Mouse (Mus musculus) limb, embryonic 11.5 days (tissue): ENCODE measurements around the gene Cyp4f17. TPM values are rescaled to one million over a fixed set of nuclear protein-coding genes. Genes with fewer than 3 reads are reported as not detected.
"Not testable (repeated sequence)": the region's sequence is repeated elsewhere in the genome, so short reads cannot be mapped to it uniquely, and the experiment has no call there.

Experiments
- ATAC-seq: fragments of 200-750 bp; cut with Nextera tagmentation; 2 replicates; pipeline ENCODE4 v1.8.0; 2017; ENCODE audit warnings: low read depth; ENCODE audit not compliant: insufficient number of reproducible peaks, low FRiP score, low TSS enrichment
- DNase-seq: peaks from one replicate; pipeline ENCODE4 v3.0.0-alpha.2; 2015; ENCODE audit warnings: low spot score
- H3K27ac ChIP-seq: fragments of 300-500 bp; sonication (generic); replicated peaks from 2 replicates; pipeline ENCODE4 v1.5.1; 2014; ENCODE audit warnings: low read depth, mild to moderate bottlenecking, low read length
- H3K27me3 ChIP-seq: fragments of 300-500 bp; sonication (generic); 2 replicates; pipeline ENCODE4 v1.6.1; 2014; ENCODE audit warnings: mild to moderate bottlenecking, low read length, mixed read lengths; ENCODE audit not compliant: control insufficient read depth, insufficient read depth
- H3K36me3 ChIP-seq: fragments of 300-500 bp; sonication (generic); 2 replicates; pipeline ENCODE4 v1.6.1; 2014; ENCODE audit warnings: mild to moderate bottlenecking, low read length, moderate library complexity, mixed read lengths; ENCODE audit not compliant: control insufficient read depth, insufficient read depth
- H3K4me1 ChIP-seq: fragments of 300-500 bp; sonication (generic); 2 replicates; pipeline ENCODE4 v1.6.1; 2014; ENCODE audit warnings: low read length, mixed read lengths; ENCODE audit not compliant: control insufficient read depth, insufficient read depth
- H3K4me2 ChIP-seq: fragments of 300-500 bp; sonication (generic); 2 replicates; pipeline ENCODE4 v1.6.1; 2014; ENCODE audit warnings: low read depth, mild to moderate bottlenecking, moderate library complexity; ENCODE audit not compliant: severe bottlenecking
- H3K4me3 ChIP-seq: fragments of 300-500 bp; sonication (generic); 2 replicates; pipeline ENCODE4 v1.5.1; 2014; ENCODE audit warnings: low read depth, low read length
- H3K9ac ChIP-seq: fragments of 300-500 bp; sonication (generic); 2 replicates; pipeline ENCODE4 v1.6.1; 2014; ENCODE audit warnings: mild to moderate bottlenecking, low read length
- H3K9me3 ChIP-seq: fragments of 300-500 bp; sonication (generic); 2 replicates; pipeline ENCODE4 v1.6.1; 2016; ENCODE audit warnings: low read length; ENCODE audit not compliant: control insufficient read depth
- WGBS: fragments of 180-500 bp; shearing (Covaris S2); extraction: QIAGEN DNeasy Blood & Tissue Kit; methylation state at CpG from one replicate; pipeline ENCODE4 v1.1.7; 2014; 5-methylcytosine and 5-hydroxymethylcytosine counted together
- polyA plus RNA-seq: library from polyadenylated mRNA; unstranded; fragments of >200 nt; fragmentation: Nextera tagmentation; extraction: Ambion mirVana; gene quantifications from 2 replicates; pipeline ENCODE4 v1.2.1, GENCODE M21; 2014

Cyp4f17 gene
- polyA plus RNA-seq, 1 experiment from 2014 or later: 7.9 TPM

DNA sequence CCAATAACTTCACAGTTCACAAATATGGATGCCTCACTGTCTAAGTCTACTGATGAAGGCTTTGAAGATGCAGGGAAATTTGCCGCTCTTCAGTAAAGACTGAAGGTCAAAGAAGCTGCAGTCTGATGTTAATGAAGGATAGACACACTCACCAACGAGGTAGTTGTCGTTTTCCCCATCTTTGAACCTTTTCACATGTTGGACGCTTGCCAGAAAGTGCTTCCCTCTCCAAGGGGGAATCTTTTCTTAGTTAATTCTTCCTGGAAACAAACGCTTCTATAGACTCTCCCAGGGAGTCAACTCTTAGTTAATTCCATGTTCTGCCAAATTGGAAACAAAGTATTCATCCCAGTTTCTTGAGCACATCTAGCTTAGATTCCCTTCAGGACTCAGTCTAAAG lies 10.3 kb downstream of the Cyp4f17 start:
- Histone ChIP-seq H3K4me2 (no peak overlapping the region), H3K27ac (no peak overlapping the region), H3K9me3 (no peaks in the 10 kb centered on the region), H3K4me3 (no peak overlapping the region), H3K36me3 (no peaks in the 10 kb centered on the region), H3K27me3 (no peaks in the 10 kb centered on the region), H3K4me1 (no peaks in the 10 kb centered on the region), H3K9ac (no peak overlapping the region)
- ATAC-seq (no peak), DNase-seq (no peak)
- 88% methylated on average over 5 of the region's 5 CpGs for WGBS

GRCm38 (mm10) chr17:32521981-32522380 lies 16.1 kb downstream of the Cyp4f17 start:
- Histone ChIP-seq H3K27me3 (no peaks in the 10 kb centered on the region), H3K9ac (no peak overlapping the region), H3K36me3 (no peaks in the 10 kb centered on the region), H3K27ac (no peak overlapping the region), H3K4me3 (no peak overlapping the region), H3K4me1 (no peaks in the 10 kb centered on the region), H3K9me3 (no peaks in the 10 kb centered on the region), H3K4me2 (no peak overlapping the region)
- DNase-seq: no peak
- WGBS: 88% methylated on average over 5 of the region's 5 CpGs
- no peak for ATAC-seq

DNA sequence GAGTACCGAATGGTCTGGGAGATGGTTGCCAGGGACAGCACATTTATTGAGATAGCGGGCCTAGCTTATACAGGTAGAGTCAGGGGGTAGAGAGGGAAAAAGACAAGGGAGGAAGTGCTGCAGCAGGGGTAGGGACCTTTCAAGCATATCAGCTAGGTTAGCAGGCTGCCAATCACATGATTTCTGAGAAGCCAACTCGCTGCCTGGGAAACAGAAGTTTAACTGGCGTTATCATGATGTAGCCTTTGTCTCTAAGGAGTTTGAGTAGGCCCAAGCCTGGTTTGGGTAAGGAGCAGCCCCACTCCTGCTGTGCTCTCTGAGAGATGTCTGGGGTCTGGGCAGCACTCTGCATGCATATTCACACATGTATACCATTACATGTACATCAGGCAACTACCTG lies 16.5 kb downstream of the Cyp4f17 start:
- no peaks in the 10 kb centered on the region for H3K27me3 ChIP-seq
- H3K9ac ChIP-seq: no peak overlapping the region
- H3K36me3 ChIP-seq: no peaks in the 10 kb centered on the region
- DNase-seq (no peak), ATAC-seq (no peak)
- H3K27ac ChIP-seq: no peak overlapping the region
- no peak overlapping the region for H3K4me3 ChIP-seq
- no peak overlapping the region for H3K4me2 ChIP-seq
- no peaks in the 10 kb centered on the region for H3K9me3 ChIP-seq
- H3K4me1 ChIP-seq: no peaks in the 10 kb centered on the region
- WGBS: 97% methylated on average over 4 of the region's 4 CpGs

DNA sequence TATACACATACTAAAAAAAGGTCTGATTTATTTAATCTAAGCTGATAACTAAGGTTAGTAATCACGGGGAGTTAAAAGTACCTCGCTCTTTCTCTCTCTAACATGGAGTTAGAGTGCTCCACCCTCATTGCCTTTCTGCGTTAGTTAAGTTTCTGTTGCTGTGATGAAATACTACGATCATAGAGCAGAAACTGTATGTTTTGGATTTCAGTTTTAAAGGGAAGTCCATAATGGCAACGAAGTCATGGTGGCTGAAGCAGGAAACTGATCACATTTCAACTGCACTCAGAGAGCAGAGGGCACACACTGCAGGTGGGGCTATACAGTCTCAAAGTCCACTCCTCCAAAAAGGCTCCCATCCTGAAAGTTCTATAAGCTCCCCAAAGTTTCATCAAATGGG lies 17.0 kb downstream of the Cyp4f17 start:
- Histone ChIP-seq H3K9ac (no peak overlapping the region), H3K9me3 (no peaks in the 10 kb centered on the region), H3K4me2 (no peak overlapping the region), H3K27ac (no peak overlapping the region), H3K36me3 (no peaks in the 10 kb centered on the region), H3K4me3 (no peak overlapping the region), H3K27me3 (no peaks in the 10 kb centered on the region), H3K4me1 (no peaks in the 10 kb centered on the region)
- DNase-seq (no peak), ATAC-seq (no peak)
- WGBS: 87% methylated on average over 5 of the region's 5 CpGs

- Histone ChIP-seq H3K27me3 (no peaks in the 10 kb centered on the region), H3K27ac (no peak overlapping the region), H3K9me3 (no peaks in the 10 kb centered on the region), H3K4me2 (no peak overlapping the region), H3K36me3 (no peaks in the 10 kb centered on the region), H3K4me3 (no peak overlapping the region), H3K9ac (no peak overlapping the region), H3K4me1 (0 out of 2 replicates have a peak, but pooled peaks cover 4% of the 10 kb centered on the region)
- DNase-seq (no peak), ATAC-seq (no peak)
- 91% methylated on average over 11 of the region's 11 CpGs for WGBS
These were observed 18.0 kb downstream of the Cyp4f17 start for GRCm38 (mm10) chr17:32523895-32524294.

GRCm38 (mm10) chr17:32526341-32526740 lies 20.5 kb downstream of the Cyp4f17 start:
- H3K4me2 ChIP-seq, H3K9me3 ChIP-seq, ATAC-seq, DNase-seq, H3K4me1 ChIP-seq, H3K9ac ChIP-seq, H3K27me3 ChIP-seq, H3K36me3 ChIP-seq, H3K4me3 ChIP-seq, H3K27ac ChIP-seq: not testable (repeated sequence)
- WGBS: 86% methylated on average over 1 of the region's 1 CpGs

- no peak for ATAC-seq
- H3K27ac ChIP-seq: no peak overlapping the region
- no peaks in the 10 kb centered on the region for H3K9me3 ChIP-seq
- 0 out of 2 replicates have a peak, but pooled peaks cover 4% of the 10 kb centered on the region for H3K4me1 ChIP-seq
- H3K36me3 ChIP-seq: no peaks in the 10 kb centered on the region
- no peaks in the 10 kb centered on the region for H3K27me3 ChIP-seq
- H3K4me2 ChIP-seq: no peak overlapping the region
- no peak overlapping the region for H3K9ac ChIP-seq
- H3K4me3 ChIP-seq: no peak overlapping the region
- DNase-seq: no peak
- WGBS: 88% methylated on average over 11 of the region's 11 CpGs
These were observed 21.9 kb downstream of the Cyp4f17 start for GRCm38 (mm10) chr17:32527748-32528147.

DNA sequence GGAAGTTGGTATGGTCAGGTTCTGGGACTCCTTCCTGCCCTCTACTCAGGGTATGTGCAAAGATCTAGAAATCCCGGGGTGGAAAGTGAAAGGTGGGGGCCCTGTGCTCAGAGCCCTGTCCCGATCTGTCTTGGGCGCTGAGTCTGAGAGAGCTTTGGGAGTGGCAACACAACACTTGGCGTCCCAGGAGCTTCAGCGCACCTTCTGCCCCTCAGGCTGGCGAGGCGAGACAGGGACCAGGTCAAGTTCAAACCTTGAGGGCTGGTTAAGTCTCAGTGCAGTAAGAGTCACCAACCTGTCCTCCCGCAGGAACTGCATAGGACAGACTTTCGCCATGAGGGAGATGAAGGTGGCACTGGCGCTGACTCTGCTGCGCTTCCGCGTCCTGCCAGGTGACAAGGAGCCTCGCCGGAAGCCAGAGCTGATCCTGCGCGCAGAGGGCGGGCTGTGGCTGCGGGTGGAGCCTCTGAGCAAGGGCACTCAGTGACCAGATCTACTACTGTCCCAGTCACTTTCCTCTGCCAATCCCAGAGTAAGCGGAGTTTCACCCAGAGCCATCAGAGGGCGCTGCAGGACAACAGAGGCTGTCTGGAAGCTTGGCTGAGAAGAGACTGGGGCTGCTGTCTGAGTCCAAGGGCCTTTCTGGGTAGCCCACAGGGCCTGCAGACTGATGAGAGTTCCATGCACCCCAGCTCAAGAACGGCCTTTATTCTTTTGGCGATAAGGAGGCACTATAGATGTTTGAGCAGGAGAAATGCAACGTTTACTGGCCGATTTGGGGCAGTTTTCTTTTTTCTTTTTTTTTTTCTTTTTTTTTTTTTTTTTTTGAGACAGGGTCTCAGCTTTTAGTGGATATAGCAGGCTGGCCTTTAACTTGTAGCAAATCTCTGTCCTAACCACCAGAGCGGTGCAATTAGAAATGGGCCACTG lies 22.8 kb downstream of the Cyp4f17 start:
- Histone ChIP-seq H3K36me3 (no peaks in the 10 kb centered on the region), H3K9ac (no peak overlapping the region; the same call in 1 of the 2 replicates), H3K27ac (no peak overlapping the region), H3K4me3 (peak overlapping the region; percentile 10; the same call in 1 of the 2 replicates), H3K9me3 (no peaks in the 10 kb centered on the region), H3K4me1 (0 out of 2 replicates have a peak, but pooled peaks cover 4% of the 10 kb centered on the region), H3K27me3 (no peaks in the 10 kb centered on the region), H3K4me2 (peak overlapping the region; percentile 41)
- WGBS: 14% methylated on average over 26 of the region's 26 CpGs
- ATAC-seq (peak; percentile 62; the same call in 1 of the 2 replicates), DNase-seq (peak; percentile 91)
